Mouse (Mus musculus): ENCODE measurements around the gene Elp5. TPM values are rescaled to one million over a fixed set of nuclear protein-coding genes. Genes with fewer than 3 reads are reported as not detected.
"Not testable (repeated sequence)": the region's sequence is repeated elsewhere in the genome, so short reads cannot be mapped to it uniquely, and the experiment has no call there.

The Elp5 gene
- polyA plus RNA-seq, 1 experiment = not detected

DNA sequence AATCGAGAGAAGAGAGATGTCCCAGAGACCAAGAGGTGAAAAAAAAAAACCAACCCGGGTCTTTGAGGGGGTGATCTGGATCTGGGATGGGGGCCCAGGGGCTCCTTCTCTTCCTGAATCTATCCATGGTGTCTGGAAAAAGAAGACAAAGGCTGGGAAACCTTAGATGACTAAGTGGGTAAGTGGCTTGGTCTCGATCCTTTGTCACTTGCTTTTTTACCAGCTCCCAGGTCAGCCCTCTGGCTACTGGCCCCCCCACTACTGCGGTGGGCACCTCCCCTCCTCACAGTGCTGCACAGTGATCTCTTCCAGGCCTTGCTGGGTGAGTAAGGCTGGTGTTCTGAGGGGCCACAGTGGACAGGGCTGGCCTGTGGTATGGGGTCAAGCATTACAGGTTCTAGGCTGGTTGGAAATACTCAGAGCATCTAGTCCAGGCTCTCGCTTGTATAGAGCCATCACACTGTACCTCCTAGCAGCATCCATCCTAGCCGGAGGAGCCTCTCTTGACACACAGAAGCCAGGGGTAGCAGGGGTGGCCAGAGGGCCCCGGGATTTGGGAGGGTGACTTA lies 35.0 kb upstream of the Elp5 start:
- 32% methylated on average over 7 of the region's 7 CpGs for WGBS
- Histone ChIP-seq H3K4me3 (ENCODE audit: insufficient read depth, low read depth, low read length) (peak overlapping the region; percentile 58), H3K4me1 (ENCODE audit: control insufficient read depth, insufficient read depth, low read length) (peaks cover 19% of the 10 kb centered on the region), H3K27ac (ENCODE audit: insufficient read depth, low read depth, low read length) (peak overlapping the region; percentile 94)
- TF ChIP-seq POLR2A (IDR thresholded peaks at IDR 0.05; ENCODE audit: insufficient read depth, low read depth, low read length) (no peak), CTCF (IDR thresholded peaks at IDR 0.05; ENCODE audit: insufficient read depth, low read depth, low read length) (no peak)

DNA sequence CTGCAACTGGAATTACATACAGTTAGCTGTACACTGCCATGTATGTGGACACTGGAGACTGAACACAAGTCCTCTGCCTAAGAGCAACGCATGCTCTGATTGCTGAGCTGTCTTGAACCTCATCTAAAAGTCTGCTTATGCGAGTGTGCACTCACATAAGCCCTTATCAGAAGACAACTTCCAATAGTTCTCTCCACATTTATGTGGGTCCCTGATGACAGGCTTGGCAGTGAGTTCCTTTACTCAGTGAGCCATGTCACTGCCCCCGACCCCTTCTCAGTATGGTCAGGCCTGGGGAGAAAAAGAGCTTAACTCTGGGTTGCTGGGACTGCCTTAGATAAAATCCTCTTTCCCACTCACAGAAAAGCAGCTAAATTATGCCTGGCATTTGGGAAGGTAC lies 34.4 kb upstream of the Elp5 start, which contains the start of gene Dlg4:
Dlg4 (plus strand) TSS at position 274 of the 400 bp plus-strand sequence.
- 72% methylated on average over 3 of the region's 3 CpGs for WGBS
- Histone ChIP-seq H3K4me1 (ENCODE audit: control insufficient read depth, insufficient read depth, low read length) (peaks cover 18% of the 10 kb centered on the region), H3K4me3 (ENCODE audit: insufficient read depth, low read depth, low read length) (peak within 1 kb of the TSS; percentile 58), H3K27ac (ENCODE audit: insufficient read depth, low read depth, low read length) (peak within 1 kb of the TSS; percentile 94)
- TF ChIP-seq CTCF (IDR thresholded peaks at IDR 0.05; ENCODE audit: insufficient read depth, low read depth, low read length) (no peak), POLR2A (IDR thresholded peaks at IDR 0.05; ENCODE audit: insufficient read depth, low read depth, low read length) (no peak)

DNA sequence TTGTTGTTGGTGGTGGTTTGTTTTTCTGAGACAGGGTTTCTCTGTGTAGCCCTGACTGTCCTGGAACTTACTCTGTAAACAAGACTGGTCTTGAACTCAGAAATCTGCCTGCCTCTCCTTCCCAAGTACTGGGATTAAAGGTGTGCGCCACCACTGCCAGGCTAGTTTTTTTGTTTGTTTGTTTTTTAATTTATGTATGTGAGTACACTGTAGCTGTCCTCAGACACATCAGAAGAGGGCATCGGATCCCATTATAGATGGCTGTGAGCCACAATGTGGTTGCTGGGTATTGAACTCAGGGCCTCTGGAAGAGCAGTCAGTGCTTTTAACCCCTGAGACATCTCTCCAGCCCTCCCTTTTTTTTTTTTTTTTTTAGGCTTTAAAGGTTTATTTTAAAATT lies 33.9 kb upstream of the Elp5 start:
- WGBS = 69% methylated on average over 2 of the region's 2 CpGs
- H3K4me3 ChIP-seq (ENCODE audit: insufficient read depth, low read depth, low read length); H3K27ac ChIP-seq (ENCODE audit: insufficient read depth, low read depth, low read length): not testable (repeated sequence)
- peaks cover 15% of the 10 kb centered on the region for H3K4me1 ChIP-seq (ENCODE audit: control insufficient read depth, insufficient read depth, low read length)

DNA sequence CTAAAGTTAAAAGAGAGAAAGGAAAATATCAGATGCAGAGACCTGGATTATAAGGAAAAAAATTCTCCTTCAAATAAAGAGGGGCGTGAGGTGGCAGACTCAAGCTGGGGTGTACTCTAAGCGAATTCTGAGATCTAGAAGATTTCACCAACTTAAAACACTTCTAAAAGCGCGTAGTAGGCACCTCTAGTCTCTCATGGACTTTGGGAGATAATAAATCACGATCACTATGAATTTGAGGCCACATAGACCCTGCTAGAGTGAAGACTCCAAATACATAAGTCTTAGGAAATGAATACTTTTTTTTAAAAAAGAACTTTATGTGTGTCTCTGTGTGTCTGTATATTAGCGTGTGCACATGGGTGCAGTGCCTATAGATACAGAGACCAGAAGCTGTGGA lies 33.4 kb upstream of the Elp5 start:
- TF ChIP-seq CTCF (IDR thresholded peaks at IDR 0.05; ENCODE audit: insufficient read depth, low read depth, low read length) (no peak), POLR2A (IDR thresholded peaks at IDR 0.05; ENCODE audit: insufficient read depth, low read depth, low read length) (no peak)
- H3K4me1 ChIP-seq (ENCODE audit: control insufficient read depth, insufficient read depth, low read length) = peaks cover 15% of the 10 kb centered on the region
- no peak overlapping the region for H3K27ac ChIP-seq (ENCODE audit: insufficient read depth, low read depth, low read length)
- no peak overlapping the region for H3K4me3 ChIP-seq (ENCODE audit: insufficient read depth, low read depth, low read length)
- WGBS = 64% methylated on average over 6 of the region's 6 CpGs

DNA sequence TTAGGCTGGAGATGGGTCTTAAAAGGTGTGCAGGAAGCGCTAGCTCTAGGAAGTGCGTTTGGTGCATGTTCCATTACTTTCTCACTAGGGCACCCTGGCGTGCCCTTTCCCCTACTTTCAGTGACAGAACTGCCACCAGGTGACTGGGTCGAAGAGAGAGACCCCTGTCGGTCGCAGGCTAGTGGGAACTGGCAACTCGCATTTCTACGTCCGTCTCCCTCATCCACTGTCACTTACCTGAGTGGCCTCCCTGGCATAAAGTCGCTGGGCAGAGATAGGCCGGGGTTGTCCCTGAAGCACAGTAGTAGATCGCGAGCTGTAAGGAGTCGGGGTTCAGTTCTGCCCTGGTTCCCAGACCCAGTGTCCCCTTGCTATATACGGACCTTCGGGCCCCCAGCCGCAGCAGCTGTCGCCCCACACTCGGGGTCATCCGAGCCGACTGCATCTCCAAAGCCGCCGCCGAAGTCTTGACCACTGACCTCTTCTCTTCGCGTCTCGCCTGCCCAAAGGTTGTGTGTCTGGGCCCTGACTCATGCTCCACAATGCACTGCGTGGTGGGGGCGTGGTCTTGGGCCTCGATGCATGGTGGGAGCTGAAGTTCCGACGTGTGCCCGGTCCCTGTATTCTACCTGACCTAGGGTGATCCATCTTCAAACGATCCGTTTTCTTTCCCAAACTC lies 32.7 kb upstream of the Elp5 start, which contains the start of gene Acadvl:
Acadvl (minus strand) TSS at position 532 of the 679 bp plus-strand sequence.
- peak within 1 kb of the TSS; percentile 69; the same call in 1 of the 2 replicates for H3K27ac ChIP-seq (ENCODE audit: insufficient read depth, low read depth, low read length)
- peaks cover 15% of the 10 kb centered on the region for H3K4me1 ChIP-seq (ENCODE audit: control insufficient read depth, insufficient read depth, low read length)
- WGBS = 0% methylated on average over 35 of the region's 35 CpGs
- peak within 1 kb of the TSS; percentile 92 for H3K4me3 ChIP-seq (ENCODE audit: insufficient read depth, low read depth, low read length)
- no peak; the same call in 1 of the 2 replicates for TF ChIP-seq CTCF (IDR thresholded peaks at IDR 0.05; ENCODE audit: insufficient read depth, low read depth, low read length)
- peak; percentile 50 for TF ChIP-seq POLR2A (IDR thresholded peaks at IDR 0.05; ENCODE audit: insufficient read depth, low read depth, low read length)

DNA sequence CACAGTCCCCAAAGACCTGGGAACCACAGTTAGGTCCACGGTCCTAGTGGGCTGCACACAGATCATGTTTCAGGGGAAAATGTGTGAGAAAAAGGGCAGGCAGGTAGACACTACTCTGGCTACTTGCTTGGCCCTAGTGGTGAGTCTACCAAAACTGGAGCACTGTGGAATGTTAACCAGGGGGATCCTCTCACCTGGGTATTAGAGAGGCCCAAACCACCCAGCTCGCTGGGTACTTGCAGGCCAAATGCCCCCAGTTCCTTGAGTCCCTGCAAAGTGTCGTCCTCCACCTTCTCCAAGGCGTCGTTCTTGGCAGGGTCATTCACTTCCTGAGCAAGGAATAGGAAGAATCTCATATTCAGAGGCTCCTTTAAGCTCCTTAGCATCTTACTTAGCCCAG lies 31.7 kb upstream of the Elp5 start:
- Histone ChIP-seq H3K27ac (ENCODE audit: insufficient read depth, low read depth, low read length) (no peak overlapping the region), H3K4me1 (ENCODE audit: control insufficient read depth, insufficient read depth, low read length) (peaks cover 15% of the 10 kb centered on the region), H3K4me3 (ENCODE audit: insufficient read depth, low read depth, low read length) (no peak overlapping the region)
- TF ChIP-seq CTCF (IDR thresholded peaks at IDR 0.05; ENCODE audit: insufficient read depth, low read depth, low read length) = no peak
- TF ChIP-seq POLR2A (IDR thresholded peaks at IDR 0.05; ENCODE audit: insufficient read depth, low read depth, low read length) = no peak
- 67% methylated on average over 5 of the region's 5 CpGs for WGBS

DNA sequence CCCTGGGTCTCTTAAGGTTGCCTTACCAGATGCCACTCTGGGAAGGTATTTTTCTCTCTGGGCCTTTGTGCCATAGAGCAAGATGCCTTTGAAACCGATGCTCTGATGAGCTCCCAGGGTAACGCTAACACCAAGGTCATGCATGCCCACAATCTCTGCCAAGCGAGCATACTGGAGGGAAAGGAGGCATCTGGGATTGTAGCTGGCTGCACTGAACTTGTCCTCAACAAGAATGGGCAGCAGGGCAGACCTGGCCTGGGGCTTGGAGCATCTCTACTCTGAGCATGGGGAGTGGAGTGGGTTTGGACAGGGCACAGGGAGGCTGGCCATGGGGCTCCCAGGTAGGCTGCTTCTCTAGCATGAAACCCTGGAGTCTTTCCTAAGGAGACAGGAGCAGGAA lies 31.1 kb upstream of the Elp5 start:
- Histone ChIP-seq H3K27ac (ENCODE audit: insufficient read depth, low read depth, low read length) (no peak overlapping the region), H3K4me1 (ENCODE audit: control insufficient read depth, insufficient read depth, low read length) (peaks cover 15% of the 10 kb centered on the region), H3K4me3 (ENCODE audit: insufficient read depth, low read depth, low read length) (no peak overlapping the region)
- TF ChIP-seq POLR2A (IDR thresholded peaks at IDR 0.05; ENCODE audit: insufficient read depth, low read depth, low read length) (no peak), CTCF (IDR thresholded peaks at IDR 0.05; ENCODE audit: insufficient read depth, low read depth, low read length) (no peak)
- 77% methylated on average over 3 of the region's 3 CpGs for WGBS

DNA sequence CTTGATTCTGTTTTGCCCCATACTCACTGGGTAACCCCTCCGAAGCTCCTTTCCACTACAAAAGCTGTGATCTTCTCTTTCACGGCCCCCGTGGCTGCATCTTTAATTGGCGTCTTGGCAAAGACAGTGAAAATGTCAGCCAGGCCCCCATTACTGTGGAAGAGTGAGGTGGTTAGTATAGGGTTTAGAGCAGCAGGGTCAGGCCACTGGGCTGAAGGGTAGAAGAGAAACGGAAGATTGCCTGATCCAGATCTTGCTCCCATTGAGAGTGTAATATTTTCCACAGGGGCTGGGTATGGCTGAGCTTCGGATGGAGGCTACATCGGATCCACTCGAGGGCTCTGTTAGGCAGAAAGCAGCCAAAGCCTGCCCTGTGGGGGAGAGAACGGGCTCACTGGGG lies 30.6 kb upstream of the Elp5 start:
- TF ChIP-seq CTCF (IDR thresholded peaks at IDR 0.05; ENCODE audit: insufficient read depth, low read depth, low read length) (no peak), POLR2A (IDR thresholded peaks at IDR 0.05; ENCODE audit: insufficient read depth, low read depth, low read length) (no peak)
- Histone ChIP-seq H3K4me3 (ENCODE audit: insufficient read depth, low read depth, low read length) (no peak overlapping the region), H3K27ac (ENCODE audit: insufficient read depth, low read depth, low read length) (no peak overlapping the region), H3K4me1 (ENCODE audit: control insufficient read depth, insufficient read depth, low read length) (peaks cover 15% of the 10 kb centered on the region)
- 64% methylated on average over 9 of the region's 9 CpGs for WGBS

DNA sequence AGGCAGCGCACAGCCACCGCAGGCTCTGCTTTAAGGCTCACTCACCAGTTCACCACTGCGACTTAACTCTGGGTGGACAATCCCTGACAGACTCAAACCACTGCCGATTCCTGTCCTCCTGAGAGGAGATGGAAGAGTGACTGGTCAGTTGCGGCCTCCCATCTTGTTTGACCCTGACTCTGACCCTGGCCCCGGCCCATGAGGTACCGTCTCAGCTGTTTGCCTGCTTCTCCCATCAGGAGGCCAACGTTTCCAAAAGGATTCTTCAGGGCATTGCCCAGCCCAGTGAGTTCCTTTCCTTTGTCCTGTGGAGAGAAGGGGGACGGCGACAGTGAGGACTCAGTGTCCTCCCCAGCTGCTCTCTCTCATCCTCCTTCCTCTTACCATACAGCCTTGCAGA lies 28.6 kb upstream of the Elp5 start:
- Histone ChIP-seq H3K4me3 (ENCODE audit: insufficient read depth, low read depth, low read length) (no peak overlapping the region), H3K27ac (ENCODE audit: insufficient read depth, low read depth, low read length) (no peak overlapping the region), H3K4me1 (ENCODE audit: control insufficient read depth, insufficient read depth, low read length) (peaks cover 9% of the 10 kb centered on the region; the same call in 1 of the 2 replicates)
- TF ChIP-seq CTCF (IDR thresholded peaks at IDR 0.05; ENCODE audit: insufficient read depth, low read depth, low read length) (no peak), POLR2A (IDR thresholded peaks at IDR 0.05; ENCODE audit: insufficient read depth, low read depth, low read length) (no peak)
- 78% methylated on average over 10 of the region's 10 CpGs for WGBS
